Mouse (Mus musculus) ES-E14 (cell line): Measurements from ENCODE around the gene Ptk7. TPM values are rescaled to one million over a fixed set of nuclear protein-coding genes. Genes with fewer than 3 reads are reported as not detected.
A peak's percentile ranks its signal among the peaks of the same experiment; 100 is the strongest.

Experiments used
- DNase-seq: peaks from one replicate; pipeline ENCODE4 v3.0.0-alpha.2; 2013; ENCODE audit warnings: low read depth, low spot score
- H3K27ac ChIP-seq: 2 replicates; pipeline ENCODE4 v1.5.1; 2012; ENCODE audit warnings: low read depth, mild to moderate bottlenecking, low read length, moderate library complexity, mixed read lengths; ENCODE audit not compliant: poor library complexity, insufficient read depth, severe bottlenecking
- H3K36me3 ChIP-seq: 2 replicates; pipeline ENCODE4 v1.6.1; 2012; ENCODE audit warnings: mild to moderate bottlenecking, low read length, moderate library complexity, mixed read lengths; ENCODE audit not compliant: control insufficient read depth, poor library complexity, insufficient read depth, severe bottlenecking
- H3K4me1 ChIP-seq, 2 experiments: fragments of 150-350 bp in 1 of 2; sonication (generic) in 1 of 2; 2 replicates each; pipeline ENCODE4 v1.6.1; 2012; ENCODE audit warnings: low read length in 2 of 2, mild to moderate bottlenecking in 1 of 2, mixed read lengths in 1 of 2; ENCODE audit not compliant: control insufficient read depth in 2 of 2, insufficient read depth in 2 of 2, poor library complexity in 1 of 2
- H3K4me3 ChIP-seq, 2 experiments: fragments of 150-350 bp in 1 of 2; sonication (generic) in 1 of 2; 2 replicates each; pipeline ENCODE4 v1.5.1; 2012; ENCODE audit warnings: low read length in 2 of 2, low read depth in 1 of 2, mild to moderate bottlenecking in 1 of 2, mixed read lengths in 1 of 2; ENCODE audit not compliant: insufficient read depth in 1 of 2, poor library complexity in 1 of 2, severe bottlenecking in 1 of 2
- H3K9ac ChIP-seq: 2 replicates; pipeline ENCODE4 v1.6.1; 2012; ENCODE audit warnings: low read depth, mild to moderate bottlenecking, low read length, mixed read lengths; ENCODE audit not compliant: poor library complexity, insufficient read depth, severe bottlenecking
- H3K9me3 ChIP-seq: fragments of 150-350 bp; sonication (generic); 2 replicates; pipeline ENCODE4 v1.6.1; 2012; ENCODE audit warnings: low read depth, mild to moderate bottlenecking, low read length; ENCODE audit not compliant: control insufficient read depth, insufficient read depth
- CHD2 ChIP-seq: IDR thresholded peaks from 2 replicates; pipeline ENCODE4 v1.6.1; 2014; ENCODE audit warnings: mild to moderate bottlenecking, low read depth, low read length, inconsistent platforms
- HCFC1 ChIP-seq: IDR thresholded peaks from 2 replicates; pipeline ENCODE4 v1.6.1; 2012; ENCODE audit warnings: low read length, inconsistent platforms, borderline replicate concordance; ENCODE audit not compliant: insufficient read depth
- MAFK ChIP-seq: IDR thresholded peaks from 2 replicates; pipeline ENCODE4 v1.6.1; 2014; ENCODE audit warnings: mild to moderate bottlenecking, low read depth, low read length, inconsistent platforms; ENCODE audit not compliant: insufficient read depth
- ZC3H11A ChIP-seq: IDR thresholded peaks from 2 replicates; pipeline ENCODE4 v1.6.1; 2012; ENCODE audit warnings: low read depth, mild to moderate bottlenecking, inconsistent platforms, low read length, borderline replicate concordance
- ZNF384 ChIP-seq: IDR thresholded peaks from 2 replicates; pipeline ENCODE4 v1.6.1; 2012; ENCODE audit warnings: low read depth, low read length, inconsistent platforms
- in situ Hi-C, 2 experiments: fragments of 600-800 bp; cut with MboI; formaldehyde crosslinking; loops; one replicate each; pipeline ENCODE4 v1.15.1; 2025; ENCODE audit warnings: low sequenced_read_pairs in 2 of 2, inconsistent platforms in 1 of 2; ENCODE audit not compliant: unreplicated experiment in 2 of 2
- total RNA-seq: library from RNA; depleted of rRNA; stranded (reverse); fragments of 300-350 nt; gene quantifications from 2 replicates; pipeline ENCODE4 v1.2.3, GENCODE M21; 2012

The Ptk7 gene
- total RNA-seq, 1 experiment: 200 TPM

- peaks cover 28 to 46% of the 10 kb centered on the region in 2 experiments for H3K4me1 ChIP-seq
Observed at GRCm38 (mm10) chr17:46609721-46610514, 19.4 kb downstream of the Ptk7 start.

GRCm38 (mm10) chr17:46605987-46606386 is 23.3 kb downstream of the Ptk7 start:
- Histone ChIP-seq H3K9ac (no peak overlapping the region), H3K27ac (no peak overlapping the region), H3K9me3 (no peaks in the 10 kb centered on the region), H3K4me3 (no peak overlapping the region), H3K4me1 (peaks cover 12 to 29% of the 10 kb centered on the region in 2 experiments), H3K36me3 (no peaks in the 10 kb centered on the region)
- in situ Hi-C loops: no loop called here
- TF ChIP-seq MAFK: no peak
- TF ChIP-seq HCFC1: no peak
- no peak for TF ChIP-seq ZNF384
- no peak for TF ChIP-seq ZC3H11A
- TF ChIP-seq CHD2: no peak
- no peak for DNase-seq

More at GRCm38 (mm10) chr17:46609721-46610514, 19.4 kb downstream of the Ptk7 start:
- Histone ChIP-seq H3K9ac (peak overlapping the region; percentile 42; the same call in 1 of the 2 replicates), H3K4me3 (peak overlapping the region; percentile 33; a peak in 3 of 4 replicates), H3K36me3 (no peaks in the 10 kb centered on the region), H3K9me3 (no peaks in the 10 kb centered on the region), H3K27ac (peak overlapping the region; percentile 41; the same call in 1 of the 2 replicates)
- in situ Hi-C loops: no loop called here
- TF ChIP-seq CHD2 (no peak), ZNF384 (no peak), ZC3H11A (no peak), HCFC1 (no peak)
- DNase-seq: no peak

DNA sequence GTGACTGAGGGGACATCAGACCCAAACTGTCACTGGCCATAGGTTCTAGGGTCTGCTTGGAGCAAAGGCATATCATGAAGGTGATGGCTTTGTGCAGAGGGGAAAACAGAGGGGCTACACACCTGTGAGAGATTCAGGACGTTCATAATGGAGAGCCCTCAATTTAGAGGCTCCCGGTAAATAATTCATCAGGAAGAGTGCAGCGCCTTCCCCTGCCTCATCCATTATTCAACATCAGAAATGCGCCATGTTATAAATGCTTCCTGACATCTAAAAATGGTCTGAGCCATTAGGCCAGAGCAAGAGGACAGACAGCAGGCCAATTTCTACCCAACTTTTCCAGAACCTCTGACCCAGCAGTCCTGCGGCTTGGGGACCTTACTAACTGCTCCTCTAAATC is 24.2 kb downstream of the Ptk7 start:
- in situ Hi-C loops: no loop called here
- DNase-seq: no peak
- no peaks in the 10 kb centered on the region for H3K9me3 ChIP-seq
- no peaks in the 10 kb centered on the region for H3K36me3 ChIP-seq
- no peak overlapping the region for H3K27ac ChIP-seq
- H3K9ac ChIP-seq: no peak overlapping the region
- peaks cover 6 to 23% of the 10 kb centered on the region in 2 experiments for H3K4me1 ChIP-seq
- TF ChIP-seq ZNF384 (no peak), CHD2 (no peak), HCFC1 (no peak), MAFK (no peak), ZC3H11A (no peak)
- H3K4me3 ChIP-seq: no peak overlapping the region

DNA sequence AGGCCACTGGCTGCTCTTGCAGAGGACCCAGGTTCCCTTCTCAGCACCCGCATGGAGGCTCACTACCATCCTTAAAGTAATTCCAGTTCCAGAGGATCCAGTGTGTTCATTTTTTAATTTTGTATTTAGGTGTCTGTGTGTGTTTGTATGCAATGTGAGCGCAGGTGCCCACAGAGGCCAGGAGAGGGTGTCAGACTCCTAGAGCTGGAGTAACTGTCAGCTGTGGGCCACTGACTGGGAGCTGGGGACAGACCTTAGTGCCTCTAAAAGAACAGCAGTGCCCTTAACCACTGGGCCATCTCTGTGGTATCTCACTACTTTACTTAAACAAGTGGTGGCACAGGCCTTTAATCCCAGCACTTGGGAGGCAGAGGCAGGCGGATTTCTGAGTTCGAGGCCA is 26.1 kb downstream of the Ptk7 start:
- H3K4me1 ChIP-seq: peaks cover 4 to 21% of the 10 kb centered on the region in 2 experiments; a peak in 3 of 4 replicates
- in situ Hi-C loops: no loop called here
- no peaks in the 10 kb centered on the region; the same call in 1 of the 2 replicates for H3K36me3 ChIP-seq

More for the DNA sequence above, 26.1 kb downstream of the Ptk7 start:
- H3K9me3 ChIP-seq: no peaks in the 10 kb centered on the region
- DNase-seq: no peak
- no peak for TF ChIP-seq MAFK
- TF ChIP-seq ZNF384: no peak
- no peak for TF ChIP-seq CHD2
- TF ChIP-seq HCFC1: no peak
- no peak for TF ChIP-seq ZC3H11A
- H3K9ac ChIP-seq: no peak overlapping the region
- no peak overlapping the region for H3K4me3 ChIP-seq
- H3K27ac ChIP-seq: no peak overlapping the region
